In genomic region chr2:117838387-117838786, GRCm38 (mm10) we compare ENCODE assay signal across 12 mouse cellular contexts.
DNase-seq lines count a peak whose midpoint lies in the region; ATAC-seq and TF ChIP-seq lines count a peak whose summit lies in the region.
"Had no signal": no experiment of that assay in that cellular context is flagged by ENCODE, and none has a peak within 500 bp of the region (broad histone marks: within the 10 kb centered on the region; RNA-seq: fewer than 3 reads in every experiment).

No protein-coding gene starts in this region.

- ATAC-seq in kidney, embryonic 15.5 days (replicated peaks; ENCODE audit: low FRiP score) = 0 out of 2 replicates have a peak, but pooled peaks have one; percentile 12
- ATAC-seq in neural tube, embryonic 15.5 days (ENCODE audit: low FRiP score) = no peak
- ATAC-seq in midbrain, embryonic 14.5 days (ENCODE audit: low FRiP score, low TSS enrichment) = no peak

- intact Hi-C loops in heart, postnatal 36 days (cut with DNase I) = no loop called here

- TF ChIP-seq POLR2A in bone marrow macrophage, adult 2 months (IDR thresholded peaks at IDR 0.05; ENCODE audit: borderline replicate concordance, low read depth, low read length) = no peak

- no peaks in the 10 kb centered on the region for H3K36me3 ChIP-seq in kidney, embryonic 15.5 days
- no peaks in the 10 kb centered on the region for H3K36me3 ChIP-seq in megakaryocyte, embryonic 14.5 days (replicated peaks; ENCODE audit: low read length)
- H3K36me3 ChIP-seq in neural tube, embryonic 15.5 days = no peaks in the 10 kb centered on the region
- no peaks in the 10 kb centered on the region for H3K36me3 ChIP-seq in midbrain, embryonic 14.5 days (ENCODE audit: control insufficient read depth, insufficient read depth, low read length)
- H3K36me3 ChIP-seq: midbrain, embryonic 12.5 days had no signal

- no peak overlapping the region for H3K27ac ChIP-seq in kidney, embryonic 15.5 days
- H3K27ac ChIP-seq in bone marrow macrophage, adult 2 months (ENCODE audit: insufficient read depth, low read depth, low read length) = peak overlapping the region; percentile 13; the same call in 1 of the 2 replicates
- no peak overlapping the region for H3K27ac ChIP-seq in neural tube, embryonic 15.5 days (replicated peaks)
- H3K27ac ChIP-seq in midbrain, embryonic 14.5 days (replicated peaks; ENCODE audit: low read depth, low read length) = no peak overlapping the region
- H3K27ac ChIP-seq: midbrain, embryonic 12.5 days had no signal

- no peak overlapping the region for H3K9ac ChIP-seq in kidney, embryonic 15.5 days
- H3K9ac ChIP-seq in neural tube, embryonic 15.5 days (replicated peaks) = no peak overlapping the region
- H3K9ac ChIP-seq in midbrain, embryonic 14.5 days (replicated peaks; ENCODE audit: low read length) = no peak overlapping the region
- H3K9ac ChIP-seq: forebrain, postnatal 0 days; midbrain, embryonic 12.5 days had no signal

- WGBS in kidney, embryonic 15.5 days = 55% methylated on average over 2 of the region's 2 CpGs
- WGBS in neural tube, embryonic 15.5 days = 67% methylated on average over 2 of the region's 2 CpGs
- WGBS in midbrain, embryonic 14.5 days = 75% methylated on average over 2 of the region's 2 CpGs

- no peak overlapping the region for H3K4me3 ChIP-seq in kidney, embryonic 15.5 days (replicated peaks)
- H3K4me3 ChIP-seq in bone marrow macrophage, adult 2 months (ENCODE audit: insufficient read depth, low read length) = no peak overlapping the region
- H3K4me3 ChIP-seq in megakaryocyte, embryonic 14.5 days (replicated peaks) = peak overlapping the region; percentile 12
- H3K4me3 ChIP-seq in neural tube, embryonic 15.5 days (replicated peaks) = no peak overlapping the region
- no peak overlapping the region for H3K4me3 ChIP-seq in midbrain, embryonic 14.5 days (replicated peaks; ENCODE audit: low read depth, low read length)
- H3K4me3 ChIP-seq: midbrain, embryonic 12.5 days had no signal

- no peaks in the 10 kb centered on the region for H3K27me3 ChIP-seq in kidney, embryonic 15.5 days
- H3K27me3 ChIP-seq in megakaryocyte, embryonic 14.5 days (replicated peaks) = no peaks in the 10 kb centered on the region
- H3K27me3 ChIP-seq in neural tube, embryonic 15.5 days (replicated peaks) = no peaks in the 10 kb centered on the region
- H3K27me3 ChIP-seq in midbrain, embryonic 14.5 days (ENCODE audit: control insufficient read depth, insufficient read depth, low read length) = no peaks in the 10 kb centered on the region
- H3K27me3 ChIP-seq: midbrain, embryonic 12.5 days had no signal

- no peaks in the 10 kb centered on the region for H3K9me3 ChIP-seq in kidney, embryonic 15.5 days (replicated peaks)
- no peaks in the 10 kb centered on the region for H3K9me3 ChIP-seq in megakaryocyte, embryonic 14.5 days
- H3K9me3 ChIP-seq in neural tube, embryonic 15.5 days (replicated peaks) = no peaks in the 10 kb centered on the region
- H3K9me3 ChIP-seq in midbrain, embryonic 14.5 days (ENCODE audit: control insufficient read depth, low read length) = no peaks in the 10 kb centered on the region
- H3K9me3 ChIP-seq: midbrain, embryonic 12.5 days had no signal

- TF ChIP-seq CTCF in bone marrow macrophage, adult 2 months (IDR thresholded peaks at IDR 0.05; ENCODE audit: low read depth, low read length) = no peak

- H3K4me2 ChIP-seq in kidney, embryonic 15.5 days = no peak overlapping the region
- H3K4me2 ChIP-seq in neural tube, embryonic 15.5 days = no peak overlapping the region
- no peak overlapping the region for H3K4me2 ChIP-seq in midbrain, embryonic 14.5 days (ENCODE audit: low read length)
- H3K4me2 ChIP-seq: midbrain, embryonic 12.5 days had no signal

- no peaks in the 10 kb centered on the region for H3K4me1 ChIP-seq in kidney, embryonic 15.5 days
- peaks cover 33% of the 10 kb centered on the region for H3K4me1 ChIP-seq in bone marrow macrophage, adult 2 months (ENCODE audit: control insufficient read depth, insufficient read depth, low read length)
- H3K4me1 ChIP-seq in megakaryocyte, embryonic 14.5 days = peaks cover 34% of the 10 kb centered on the region
- no peaks in the 10 kb centered on the region for H3K4me1 ChIP-seq in neural tube, embryonic 15.5 days
- no peaks in the 10 kb centered on the region for H3K4me1 ChIP-seq in midbrain, embryonic 14.5 days (ENCODE audit: control insufficient read depth, insufficient read depth, low read length)
- H3K4me1 ChIP-seq: midbrain, embryonic 12.5 days had no signal

- DNase-seq in kidney, adult 8-10 months = no peak
- DNase-seq in heart, postnatal 36 days = peak; percentile 32 to 43
- DNase-seq in cerebellum, adult 9-10 months = no peak
- DNase-seq in midbrain, embryonic 14.5 days = no peak
- DNase-seq: cerebellum, adult 11 months; forebrain, postnatal 0 days; layer of hippocampus, adult 9-11 months had no signal

Comparison
In these comparisons a context has a peak if more than half of its experiments do, and no peak if none do; other contexts are left out.
1. DNase-seq: peak in heart, postnatal 36 days (2 of 2); none in kidney, adult 8-10 months (0 of 2), cerebellum, adult 9-10 months (single experiment) and midbrain, embryonic 14.5 days (single experiment).